Mouse (Mus musculus): Measurements from ENCODE around the gene Btn1a1.

Btn1a1 gene

GRCm38 (mm10) chr13:23423286-23424051, 42.2 kb downstream of the Btn1a1 start, which contains the start of gene Abt1:
Gene Abt1 (minus strand): TSS chr13:23423866.
- peak; percentile 95 for DNase-seq (ENCODE audit: low read depth, low spot score)

- DNase-seq (ENCODE audit: low read depth, low spot score) = no peak
Observed at GRCm38 (mm10) chr13:23422351-23422750, 43.4 kb downstream of the Btn1a1 start.

GRCm38 (mm10) chr13:23412630-23413521, 52.8 kb downstream of the Btn1a1 start:
- peak; percentile 85 for DNase-seq (ENCODE audit: low read depth, low spot score)

GRCm38 (mm10) chr13:23412211-23412629, 53.5 kb downstream of the Btn1a1 start:
- no peak for DNase-seq (ENCODE audit: low read depth, low spot score)

GRCm38 (mm10) chr13:23411311-23412210, 54.1 kb downstream of the Btn1a1 start:
- DNase-seq (ENCODE audit: low read depth, low spot score) = no peak

- no peak for DNase-seq (ENCODE audit: low read depth, low spot score)
Observed at GRCm38 (mm10) chr13:23410632-23411031, 55.1 kb downstream of the Btn1a1 start.
